Mouse (Mus musculus): ENCODE measurements at regions not wholly inside any gene's neighbourhood (a gene's known extent, or its start where the extent isn't known, plus 50 kb on each side); places are given as distances from the start of the nearest gene placed in this dataset.

DNA sequence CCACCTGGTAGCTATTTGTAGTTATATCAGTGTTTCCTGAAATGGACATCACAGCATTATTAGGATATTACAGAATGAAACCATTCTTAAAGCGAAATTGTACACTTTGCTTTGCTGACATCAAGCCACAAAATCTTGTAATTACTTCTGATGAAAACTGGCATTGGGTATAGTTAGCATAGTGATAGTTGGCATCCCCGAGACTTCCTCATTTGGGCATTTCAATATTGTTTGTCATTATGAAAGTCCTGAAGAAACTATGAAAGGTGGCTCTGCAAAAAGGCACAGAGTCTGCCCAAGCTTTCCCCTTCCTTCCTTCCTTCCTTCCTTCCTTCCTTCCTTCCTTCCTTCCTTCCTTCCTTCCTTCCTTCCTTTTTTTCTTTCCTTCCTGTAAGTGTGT, 217.5 kb upstream of the Fggy start:
- H3K36me3 ChIP-seq (ENCODE audit: control insufficient read depth, insufficient read depth, low read length) = no peaks in the 10 kb centered on the region
- H3K27ac ChIP-seq (ENCODE audit: control insufficient read depth, insufficient read depth, low read length) = no peak overlapping the region
- no peak overlapping the region for H3K4me3 ChIP-seq (ENCODE audit: control insufficient read depth, insufficient read depth, low read length)
- TF ChIP-seq POLR2A (IDR thresholded peaks at IDR 0.05; ENCODE audit: control insufficient read depth, extremely low read depth, insufficient read depth, low read length, poor library complexity) (no peak), CTCF (IDR thresholded peaks at IDR 0.05; ENCODE audit: borderline replicate concordance, control insufficient read depth, extremely low read depth, insufficient read depth, low read length, poor library complexity) (no peak)
- no peaks in the 10 kb centered on the region for H3K27me3 ChIP-seq (ENCODE audit: control insufficient read depth, insufficient read depth, low read length)
- 83% methylated on average over 2 of the region's 2 CpGs for WGBS
- H3K4me1 ChIP-seq (replicated peaks; ENCODE audit: control insufficient read depth, insufficient read depth, low read length) = no peaks in the 10 kb centered on the region
- DNase-seq = no peak

DNA sequence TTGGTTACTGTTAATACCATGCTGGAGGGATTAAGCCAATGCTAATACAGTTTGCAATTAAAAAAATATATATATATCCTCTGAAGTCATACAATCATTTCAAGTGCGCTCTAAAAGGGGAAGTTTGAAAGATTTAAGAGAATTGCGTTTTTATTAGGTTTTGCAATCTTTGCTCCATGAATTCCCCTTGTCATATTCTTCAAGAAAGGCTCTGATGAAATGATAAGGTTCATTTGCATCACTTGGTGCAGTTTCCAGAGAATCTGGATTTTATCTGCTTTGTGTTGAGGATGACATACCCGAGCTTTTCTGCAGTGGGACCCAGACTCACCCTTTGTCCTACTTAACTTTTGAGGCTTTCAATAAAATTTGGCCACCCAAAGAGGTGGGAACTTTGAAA, 216.4 kb upstream of the Fggy start:
- 60% methylated on average over 3 of the region's 3 CpGs for WGBS
- no peak overlapping the region for H3K4me3 ChIP-seq (ENCODE audit: control insufficient read depth, insufficient read depth, low read length)
- DNase-seq = no peak
- no peaks in the 10 kb centered on the region for H3K36me3 ChIP-seq (ENCODE audit: control insufficient read depth, insufficient read depth, low read length)
- no peaks in the 10 kb centered on the region for H3K27me3 ChIP-seq (ENCODE audit: control insufficient read depth, insufficient read depth, low read length)
- no peaks in the 10 kb centered on the region for H3K4me1 ChIP-seq (replicated peaks; ENCODE audit: control insufficient read depth, insufficient read depth, low read length)
- TF ChIP-seq POLR2A (IDR thresholded peaks at IDR 0.05; ENCODE audit: control insufficient read depth, extremely low read depth, insufficient read depth, low read length, poor library complexity) (no peak), CTCF (IDR thresholded peaks at IDR 0.05; ENCODE audit: borderline replicate concordance, control insufficient read depth, extremely low read depth, insufficient read depth, low read length, poor library complexity) (no peak)
- H3K27ac ChIP-seq (ENCODE audit: control insufficient read depth, insufficient read depth, low read length) = no peak overlapping the region

DNA sequence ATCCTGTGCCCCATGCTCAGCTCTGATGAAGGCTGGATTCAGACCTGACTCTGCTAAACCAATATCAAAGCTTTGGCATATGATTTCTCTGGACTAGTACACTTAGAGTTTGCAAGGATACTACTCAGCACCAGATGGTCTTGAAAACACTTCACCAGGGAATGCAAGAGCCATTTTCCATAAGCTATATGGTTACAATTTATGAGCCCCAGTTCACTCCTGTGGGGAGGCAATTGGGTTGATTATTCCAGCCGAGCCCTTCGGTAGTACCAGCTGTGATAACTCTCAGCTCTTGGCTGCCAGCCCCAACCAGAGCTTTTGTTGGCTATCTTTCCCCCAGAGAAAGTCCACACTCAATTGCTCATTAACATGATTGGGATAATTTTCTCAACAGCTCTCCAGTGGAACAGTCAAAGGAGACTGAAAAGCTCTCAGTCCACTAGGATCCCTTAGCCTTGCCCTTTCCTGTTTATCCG, 210.5 kb upstream of the Fggy start:
- Histone ChIP-seq H3K4me1 (replicated peaks; ENCODE audit: control insufficient read depth, insufficient read depth, low read length) (no peaks in the 10 kb centered on the region), H3K27ac (ENCODE audit: control insufficient read depth, insufficient read depth, low read length) (no peak overlapping the region), H3K27me3 (ENCODE audit: control insufficient read depth, insufficient read depth, low read length) (no peaks in the 10 kb centered on the region), H3K36me3 (ENCODE audit: control insufficient read depth, insufficient read depth, low read length) (no peaks in the 10 kb centered on the region), H3K4me3 (ENCODE audit: control insufficient read depth, insufficient read depth, low read length) (no peak overlapping the region)
- DNase-seq = no peak
- TF ChIP-seq POLR2A (IDR thresholded peaks at IDR 0.05; ENCODE audit: control insufficient read depth, extremely low read depth, insufficient read depth, low read length, poor library complexity) (no peak), CTCF (IDR thresholded peaks at IDR 0.05; ENCODE audit: borderline replicate concordance, control insufficient read depth, extremely low read depth, insufficient read depth, low read length, poor library complexity) (no peak)
- whole genome bisulfite sequencing = 94% methylated on average over 3 of the region's 3 CpGs

DNA sequence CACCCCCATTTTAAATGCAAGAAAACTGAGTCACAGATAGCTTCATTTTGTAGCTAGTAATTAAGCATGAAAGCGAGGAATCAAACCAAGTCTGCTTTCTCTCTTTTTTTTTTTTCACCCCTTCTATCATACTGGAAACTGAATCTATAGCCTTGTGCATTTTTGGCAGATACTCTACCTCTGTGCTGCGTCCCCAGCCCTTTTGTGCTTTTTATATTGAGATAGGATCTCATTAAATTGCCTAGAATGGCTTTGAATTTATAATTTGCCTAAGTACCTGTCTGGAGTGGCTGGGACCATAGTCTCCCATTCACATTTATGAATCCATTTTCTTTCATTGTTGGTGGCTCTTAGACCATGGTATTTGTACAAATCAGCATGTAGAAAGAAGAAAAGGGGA, 209.9 kb upstream of the Fggy start:
- no peaks in the 10 kb centered on the region for H3K36me3 ChIP-seq (ENCODE audit: control insufficient read depth, insufficient read depth, low read length)
- WGBS = 93% methylated on average over 2 of the region's 2 CpGs
- TF ChIP-seq CTCF (IDR thresholded peaks at IDR 0.05; ENCODE audit: borderline replicate concordance, control insufficient read depth, extremely low read depth, insufficient read depth, low read length, poor library complexity) (no peak), POLR2A (IDR thresholded peaks at IDR 0.05; ENCODE audit: control insufficient read depth, extremely low read depth, insufficient read depth, low read length, poor library complexity) (no peak)
- H3K4me3 ChIP-seq (ENCODE audit: control insufficient read depth, insufficient read depth, low read length) = no peak overlapping the region
- H3K27ac ChIP-seq (ENCODE audit: control insufficient read depth, insufficient read depth, low read length) = no peak overlapping the region
- no peaks in the 10 kb centered on the region for H3K27me3 ChIP-seq (ENCODE audit: control insufficient read depth, insufficient read depth, low read length)
- no peaks in the 10 kb centered on the region for H3K4me1 ChIP-seq (replicated peaks; ENCODE audit: control insufficient read depth, insufficient read depth, low read length)
- DNase-seq = no peak

DNA sequence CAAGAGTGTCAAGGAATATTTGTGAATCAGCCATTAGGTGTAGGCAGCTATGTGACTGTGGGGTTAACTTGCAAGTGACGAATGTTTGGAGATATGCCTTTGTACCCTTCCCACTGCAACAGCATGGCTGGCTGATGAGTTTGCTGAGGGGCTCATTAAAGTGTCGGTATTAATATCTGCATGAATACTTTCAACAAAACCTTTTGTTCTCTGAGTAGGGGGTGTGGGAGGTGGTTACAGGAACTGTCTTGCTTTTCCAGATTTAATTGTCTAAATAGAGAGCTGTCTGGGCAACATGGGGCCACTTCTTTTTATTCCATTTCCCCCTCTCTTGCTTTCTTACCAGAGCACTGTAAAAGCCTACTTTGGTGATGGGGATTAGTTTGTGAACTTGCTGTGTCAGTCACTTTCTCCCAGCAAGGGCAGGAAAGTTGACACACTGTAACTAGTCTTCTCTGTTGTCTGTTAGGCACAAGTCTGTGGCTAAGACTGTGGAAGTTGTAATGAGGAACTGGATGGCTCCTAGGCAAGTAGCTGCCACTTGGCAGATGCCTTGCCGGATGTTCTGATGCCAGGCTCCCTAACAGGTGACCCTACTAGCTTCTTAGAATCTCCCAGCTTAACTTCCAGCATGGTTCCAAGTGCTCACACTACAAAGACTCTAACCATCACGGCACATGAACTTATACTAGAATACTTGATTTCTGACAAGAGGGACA, 208.7 kb upstream of the Fggy start:
- Histone ChIP-seq H3K27ac (ENCODE audit: control insufficient read depth, insufficient read depth, low read length) (no peak overlapping the region), H3K27me3 (ENCODE audit: control insufficient read depth, insufficient read depth, low read length) (no peaks in the 10 kb centered on the region), H3K4me1 (replicated peaks; ENCODE audit: control insufficient read depth, insufficient read depth, low read length) (peaks cover 2% of the 10 kb centered on the region; the same call in 1 of the 2 replicates), H3K36me3 (ENCODE audit: control insufficient read depth, insufficient read depth, low read length) (no peaks in the 10 kb centered on the region), H3K4me3 (ENCODE audit: control insufficient read depth, insufficient read depth, low read length) (no peak overlapping the region)
- WGBS = 61% methylated on average over 4 of the region's 4 CpGs
- no peak for DNase-seq
- TF ChIP-seq CTCF (IDR thresholded peaks at IDR 0.05; ENCODE audit: borderline replicate concordance, control insufficient read depth, extremely low read depth, insufficient read depth, low read length, poor library complexity) (no peak), POLR2A (IDR thresholded peaks at IDR 0.05; ENCODE audit: control insufficient read depth, extremely low read depth, insufficient read depth, low read length, poor library complexity) (no peak)

DNA sequence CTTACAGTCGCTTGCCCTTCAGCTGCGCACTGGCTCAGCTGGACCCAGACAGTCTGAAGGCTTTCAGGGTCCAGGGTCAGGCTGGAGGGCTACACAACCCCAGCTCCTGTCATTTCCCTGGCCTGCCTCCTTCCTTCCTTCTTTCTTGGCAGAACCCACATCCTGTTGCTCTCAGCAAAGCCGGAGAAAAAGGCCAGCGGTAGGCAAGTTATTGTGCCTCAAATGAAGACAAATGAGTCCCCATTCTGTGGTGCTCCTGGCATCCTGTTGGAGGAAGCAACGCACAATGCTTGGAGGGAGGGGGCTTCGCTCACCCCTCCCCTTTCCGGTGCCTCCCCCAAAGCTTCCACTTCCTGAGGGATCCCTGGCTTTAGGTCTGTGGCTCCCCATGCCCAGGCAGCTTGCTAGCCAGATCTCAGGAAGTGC, 203.4 kb upstream of the Fggy start:
- H3K27ac ChIP-seq (ENCODE audit: control insufficient read depth, insufficient read depth, low read length) = peak overlapping the region; percentile 76
- WGBS = 4% methylated on average over 7 of the region's 7 CpGs

More for the DNA sequence above, 203.4 kb upstream of the Fggy start:
- Histone ChIP-seq H3K36me3 (ENCODE audit: control insufficient read depth, insufficient read depth, low read length) (no peaks in the 10 kb centered on the region), H3K4me1 (replicated peaks; ENCODE audit: control insufficient read depth, insufficient read depth, low read length) (peaks cover 10% of the 10 kb centered on the region), H3K4me3 (ENCODE audit: control insufficient read depth, insufficient read depth, low read length) (no peak overlapping the region; the same call in 1 of the 2 replicates), H3K27me3 (ENCODE audit: control insufficient read depth, insufficient read depth, low read length) (no peaks in the 10 kb centered on the region)
- peak; percentile 55 for DNase-seq
- TF ChIP-seq POLR2A (IDR thresholded peaks at IDR 0.05; ENCODE audit: control insufficient read depth, extremely low read depth, insufficient read depth, low read length, poor library complexity) (0 out of 2 replicates have a peak, but pooled peaks have one; percentile 16), CTCF (IDR thresholded peaks at IDR 0.05; ENCODE audit: borderline replicate concordance, control insufficient read depth, extremely low read depth, insufficient read depth, low read length, poor library complexity) (no peak)
